Mouse (Mus musculus) kidney, adult 2 months (tissue): Measurements from ENCODE around the gene March1. TPM values are rescaled to one million over a fixed set of nuclear protein-coding genes. Genes with fewer than 3 reads are reported as not detected.
"Not testable (repeated sequence)": the region's sequence is repeated elsewhere in the genome, so short reads cannot be mapped to it uniquely, and the experiment has no call there.

ENCODE experiments used
- DNase-seq: peaks from one replicate; pipeline ENCODE4 v3.0.0; 2021
- H3K27ac ChIP-seq: fragments of 200-500 bp; 2 replicates; pipeline ENCODE4 v1.5.1; 2012; ENCODE audit warnings: low read depth, low read length, control low read depth, inconsistent platforms; ENCODE audit not compliant: insufficient read depth
- H3K27me3 ChIP-seq: fragments of 200-500 bp; replicated peaks from 2 replicates; pipeline ENCODE4 v1.6.1; 2012; ENCODE audit warnings: mild to moderate bottlenecking, moderate library complexity, low read length, inconsistent platforms; ENCODE audit not compliant: control insufficient read depth, insufficient read depth
- H3K36me3 ChIP-seq: fragments of 200-500 bp; 2 replicates; pipeline ENCODE4 v1.6.1; 2012; ENCODE audit warnings: mild to moderate bottlenecking, moderate library complexity, low read length, inconsistent platforms; ENCODE audit not compliant: control insufficient read depth, insufficient read depth
- H3K4me1 ChIP-seq: fragments of 200-500 bp; 2 replicates; pipeline ENCODE4 v1.6.1; 2011; ENCODE audit warnings: low read length; ENCODE audit not compliant: control insufficient read depth, insufficient read depth
- H3K4me3 ChIP-seq: fragments of 200-500 bp; 2 replicates; pipeline ENCODE4 v1.5.1; 2011; ENCODE audit warnings: mild to moderate bottlenecking, low read depth, low read length, control low read depth; ENCODE audit not compliant: insufficient read depth
- CTCF ChIP-seq: fragments of 200-500 bp; conservative IDR thresholded peaks from 2 replicates; pipeline ENCODE4 v1.5.1; 2011; ENCODE audit warnings: low read depth, mild to moderate bottlenecking, control low read depth, low read length, moderate library complexity, mixed read lengths; ENCODE audit not compliant: insufficient read depth, insufficient read length
- POLR2A ChIP-seq: fragments of 200-500 bp; IDR thresholded peaks from one replicate; pipeline ENCODE4 v1.6.1; 2011; ENCODE audit warnings: low read depth, low read length, control low read depth
- WGBS: fragments of 180-500 bp; shearing (Covaris S2); methylation state at CpG from one replicate; pipeline ENCODE4 v1.1.7; 2018; 5-methylcytosine and 5-hydroxymethylcytosine counted together
- polyA plus RNA-seq: library from polyadenylated mRNA; depleted of rRNA; stranded (reverse); fragments of >200 nt; gene quantifications from 2 replicates; pipeline ENCODE4 v1.2.3, GENCODE M21; 2012

March1 gene
- polyA plus RNA-seq, 1 experiment, result 1.6 TPM

- H3K4me3 ChIP-seq, result no peak overlapping the region
- TF ChIP-seq CTCF (no peak), POLR2A (no peak)
- 83% methylated on average over 2 of the region's 2 CpGs for WGBS
- H3K27me3 ChIP-seq, result no peaks in the 10 kb centered on the region
- no peak for DNase-seq
- H3K27ac ChIP-seq, result no peak overlapping the region
- no peaks in the 10 kb centered on the region for H3K36me3 ChIP-seq
- H3K4me1 ChIP-seq, result no peaks in the 10 kb centered on the region
These were observed 797.5 kb downstream of the March1 start for GRCm38 (mm10) chr8:66415234-66415633.

GRCm38 (mm10) chr8:66417591-66417990, 799.9 kb downstream of the March1 start:
- DNase-seq, result peak; percentile 74
- not testable (repeated sequence) for H3K36me3 ChIP-seq, H3K4me1 ChIP-seq, H3K27me3 ChIP-seq, H3K4me3 ChIP-seq
- WGBS, result 44% methylated on average over 4 of the region's 4 CpGs
- peak overlapping the region; percentile 12; the same call in 1 of the 2 replicates for H3K27ac ChIP-seq

DNA sequence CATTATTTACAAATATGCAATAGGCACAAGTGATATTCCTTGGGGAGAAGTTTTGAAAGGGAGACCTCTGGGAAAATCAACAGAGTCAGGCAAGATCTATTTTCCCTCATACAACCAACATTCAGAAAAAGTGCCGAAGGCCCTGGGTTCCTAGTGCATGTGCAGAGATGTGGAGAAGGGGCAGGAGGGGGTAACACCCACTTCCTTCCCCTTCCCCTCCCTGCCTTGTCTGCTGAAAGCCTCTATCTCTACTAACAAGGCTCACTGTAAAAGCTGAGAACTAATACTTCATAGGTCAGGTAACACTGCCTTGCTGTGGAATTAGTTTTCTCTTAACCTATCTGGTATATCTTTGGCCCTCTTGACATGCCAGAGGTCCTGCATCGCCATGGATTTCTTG, 812.9 kb downstream of the March1 start:
- Histone ChIP-seq H3K36me3 (no peaks in the 10 kb centered on the region), H3K4me1 (peaks cover 3% of the 10 kb centered on the region; the same call in 1 of the 2 replicates), H3K27me3 (no peaks in the 10 kb centered on the region), H3K27ac (no peak overlapping the region), H3K4me3 (no peak overlapping the region)
- WGBS, result 71% methylated on average over 2 of the region's 2 CpGs
- TF ChIP-seq CTCF (no peak), POLR2A (no peak)
- no peak for DNase-seq

DNA sequence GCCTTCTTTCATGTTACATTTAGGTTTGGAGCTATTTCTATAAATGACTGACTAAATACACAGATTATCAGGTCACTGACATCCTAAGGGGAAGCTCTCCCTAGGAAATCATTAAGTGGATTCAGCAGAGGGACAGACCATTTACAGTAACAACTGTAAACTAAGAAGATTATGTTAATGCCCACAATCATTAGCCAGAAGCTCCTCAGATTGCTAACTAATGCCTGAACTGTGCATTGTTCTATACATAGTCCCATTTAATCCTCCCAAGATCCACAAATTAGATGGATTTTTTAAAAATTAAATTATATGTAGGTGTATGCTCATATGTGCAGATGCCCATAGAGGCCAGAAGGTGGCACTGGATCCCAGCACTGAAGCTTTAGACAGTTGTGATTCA, 815.9 kb downstream of the March1 start:
- H3K4me1 ChIP-seq, result peaks cover 3% of the 10 kb centered on the region; the same call in 1 of the 2 replicates
- H3K27ac ChIP-seq, result no peak overlapping the region
- no peaks in the 10 kb centered on the region for H3K36me3 ChIP-seq
- no peaks in the 10 kb centered on the region for H3K27me3 ChIP-seq
- TF ChIP-seq POLR2A (no peak), CTCF (no peak)
- no peak for DNase-seq
- H3K4me3 ChIP-seq, result no peak overlapping the region

DNA sequence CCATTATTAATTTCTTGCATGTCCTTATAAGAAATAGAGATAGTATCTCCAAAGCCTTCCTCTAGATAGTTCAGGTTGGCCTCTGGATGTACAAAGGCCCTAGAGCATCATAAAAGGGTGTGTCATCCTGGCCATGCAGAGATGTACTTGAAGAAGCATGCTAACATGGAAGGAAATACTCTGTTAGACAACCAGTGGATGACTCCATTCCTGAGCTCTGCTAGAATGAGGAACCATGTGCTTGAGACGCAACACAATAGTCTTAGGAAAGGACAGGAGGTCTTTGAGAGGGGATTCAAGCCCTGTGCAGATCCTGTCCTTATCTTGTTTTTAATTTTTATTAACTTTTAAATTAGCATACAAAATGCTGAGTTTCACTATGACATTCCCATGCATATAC, 819.1 kb downstream of the March1 start:
- TF ChIP-seq POLR2A (no peak), CTCF (no peak)
- Histone ChIP-seq H3K36me3 (no peaks in the 10 kb centered on the region), H3K27me3 (no peaks in the 10 kb centered on the region), H3K27ac (no peak overlapping the region), H3K4me3 (no peak overlapping the region), H3K4me1 (peaks cover 3% of the 10 kb centered on the region; the same call in 1 of the 2 replicates)
- WGBS, result 94% methylated on average over 1 of the region's 1 CpGs
- no peak for DNase-seq

DNA sequence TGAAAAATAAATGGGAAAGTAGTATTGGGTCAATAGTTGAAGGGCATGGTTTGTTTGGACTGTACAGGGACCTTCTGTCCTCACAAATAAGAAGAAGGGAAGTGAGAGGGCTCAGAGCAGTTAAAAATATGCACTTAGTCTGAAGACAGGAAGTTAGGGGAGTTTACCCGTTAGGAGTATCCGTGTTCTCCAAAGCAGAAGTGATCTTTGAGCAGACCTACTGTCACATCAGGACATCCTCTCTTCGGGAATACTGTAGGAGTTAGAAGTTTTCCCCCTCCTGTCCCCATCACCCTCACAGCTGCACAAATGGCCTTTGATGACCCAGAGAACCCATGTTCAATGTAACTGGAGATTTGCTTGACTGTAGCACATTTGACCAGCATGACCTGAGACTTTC, 820.2 kb downstream of the March1 start:
- Histone ChIP-seq H3K4me3 (no peak overlapping the region), H3K36me3 (no peaks in the 10 kb centered on the region), H3K27ac (no peak overlapping the region), H3K4me1 (peaks cover 3% of the 10 kb centered on the region; the same call in 1 of the 2 replicates), H3K27me3 (no peaks in the 10 kb centered on the region)
- WGBS, result 38% methylated on average over 3 of the region's 3 CpGs
- DNase-seq, result no peak
- TF ChIP-seq CTCF, result no peak
- no peak for TF ChIP-seq POLR2A

GRCm38 (mm10) chr8:66438468-66438867, 820.8 kb downstream of the March1 start:
- TF ChIP-seq CTCF, result no peak
- TF ChIP-seq POLR2A, result no peak
- Histone ChIP-seq H3K27me3 (no peaks in the 10 kb centered on the region), H3K36me3 (no peaks in the 10 kb centered on the region), H3K27ac (no peak overlapping the region), H3K4me1 (peaks cover 3% of the 10 kb centered on the region; the same call in 1 of the 2 replicates), H3K4me3 (no peak overlapping the region)
- 65% methylated on average over 4 of the region's 4 CpGs for WGBS
- peak; percentile 56 for DNase-seq

DNA sequence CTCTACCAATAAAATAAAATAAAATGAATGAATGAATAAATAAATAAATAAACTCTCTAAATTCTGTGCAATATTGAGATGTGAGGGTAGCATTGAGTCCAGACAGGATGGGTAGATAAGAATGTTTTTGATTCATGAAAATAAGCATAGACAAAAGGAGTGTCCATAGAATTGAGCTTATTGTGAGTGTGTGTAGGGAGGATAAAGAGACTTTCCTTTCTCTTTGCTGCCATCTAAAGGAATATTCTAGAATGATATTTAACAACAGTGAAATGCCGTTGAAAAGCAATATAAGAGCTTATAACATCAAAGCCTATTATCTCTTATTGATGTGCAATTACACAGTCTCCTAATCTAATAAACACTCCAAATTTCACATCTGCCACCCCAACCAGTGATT, 823.4 kb downstream of the March1 start:
- Histone ChIP-seq H3K4me1 (peaks cover 3% of the 10 kb centered on the region; the same call in 1 of the 2 replicates), H3K36me3 (no peaks in the 10 kb centered on the region), H3K27me3 (no peaks in the 10 kb centered on the region), H3K27ac (no peak overlapping the region), H3K4me3 (no peak overlapping the region)
- DNase-seq, result peak; percentile 10
- TF ChIP-seq CTCF, result no peak
- TF ChIP-seq POLR2A, result no peak
- 4% methylated on average over 1 of the region's 1 CpGs for WGBS
